Mouse (Mus musculus) megakaryocyte, adult 5-6 weeks (primary cell): ENCODE measurements around the gene Rpl4. TPM values are rescaled to one million over a fixed set of nuclear protein-coding genes. Genes with fewer than 3 reads are reported as not detected.
"Not testable (repeated sequence)": the region's sequence is repeated elsewhere in the genome, so short reads cannot be mapped to it uniquely, and the experiment has no call there.

ENCODE experiments used
- ATAC-seq: 2 replicates; pipeline ENCODE4 v1.8.0; 2016; ENCODE audit warnings: mild to moderate bottlenecking, inconsistent platforms; ENCODE audit not compliant: poor library complexity, severe bottlenecking
- total RNA-seq, 2 experiments: library from RNA; stranded (forward) in 1 of 2; stranded (reverse) in 1 of 2; fragments of 153-499, 151-499 nt in 1 of 2; fragments of 221-1000, 200-1000 nt in 1 of 2; gene quantifications; 2 replicates each; pipeline versions ENCODE4 v1.2.3 to v1.2.4; 2015 to 2017

Rpl4 gene
- total RNA-seq (2015) (2,055 and 2,225 TPM in 2 replicates), total RNA-seq (2017) (1,695 and 1,727 TPM in 2 replicates)

DNA sequence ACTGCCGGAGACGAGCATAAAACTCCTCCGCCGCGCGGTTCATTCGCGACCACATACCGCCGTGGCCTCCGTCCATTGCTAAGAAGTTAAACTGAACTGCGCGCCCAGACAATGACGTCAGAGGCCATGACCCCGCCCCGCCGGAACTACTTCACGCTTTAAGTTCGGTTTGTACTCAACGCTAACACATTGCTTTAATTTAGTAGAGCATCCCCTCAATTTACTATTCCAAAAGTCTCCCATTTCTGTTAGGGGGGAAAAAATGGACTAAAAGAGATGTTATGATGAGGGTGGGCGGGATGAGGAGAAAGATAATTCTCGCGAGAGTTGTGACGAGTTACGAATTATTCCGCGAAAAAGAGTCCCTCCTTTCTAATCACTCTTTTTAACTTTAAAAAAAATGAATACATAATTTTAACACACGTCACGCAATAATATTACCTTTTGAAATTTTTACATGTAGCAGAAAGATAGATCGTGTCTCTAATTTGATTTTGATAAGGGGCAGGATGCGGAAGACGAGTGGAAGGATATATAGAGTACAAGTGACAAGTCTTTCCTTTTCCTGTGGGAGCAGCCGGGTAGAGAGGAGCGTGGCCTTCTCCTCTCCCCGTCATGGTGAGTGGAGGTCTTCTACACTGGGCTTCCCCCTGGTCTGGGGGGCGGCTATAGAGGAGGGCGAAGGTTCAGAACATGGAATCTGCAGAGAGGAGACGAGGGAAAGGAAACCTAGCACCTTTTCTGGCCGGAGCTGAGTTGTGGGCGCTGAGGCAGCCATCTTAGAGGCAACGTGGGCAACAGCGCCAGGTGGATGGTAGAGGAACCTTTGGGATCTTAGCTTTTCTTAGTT is at the start of gene Rpl4, which contains the start of gene Zwilch:
Rpl4 (plus strand) TSS at position 560 of the 850 bp plus-strand sequence.
Zwilch (minus strand) TSS at position 289 of the 850 bp plus-strand sequence.
- ATAC-seq: peak; percentile 90

DNA sequence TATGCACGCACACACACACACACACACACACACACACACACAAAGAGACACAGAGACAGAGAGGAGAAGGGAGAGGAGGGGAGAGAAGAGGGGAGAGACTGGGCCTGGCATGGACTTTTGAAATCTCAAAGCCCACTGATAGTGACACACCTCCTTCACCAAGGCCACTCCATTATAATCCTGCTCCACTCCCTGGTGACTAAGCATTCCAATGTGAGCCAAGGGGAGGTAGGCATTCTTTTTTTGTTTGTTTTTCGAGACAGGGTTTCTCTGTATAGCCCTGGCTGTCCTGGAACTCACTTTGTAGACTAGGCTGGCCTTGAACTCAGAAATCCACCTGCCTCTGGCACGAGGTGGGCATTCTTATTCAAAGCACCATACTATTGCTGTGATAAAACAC is 48.3 kb upstream of the Rpl4 start:
- ATAC-seq: not testable (repeated sequence)

DNA sequence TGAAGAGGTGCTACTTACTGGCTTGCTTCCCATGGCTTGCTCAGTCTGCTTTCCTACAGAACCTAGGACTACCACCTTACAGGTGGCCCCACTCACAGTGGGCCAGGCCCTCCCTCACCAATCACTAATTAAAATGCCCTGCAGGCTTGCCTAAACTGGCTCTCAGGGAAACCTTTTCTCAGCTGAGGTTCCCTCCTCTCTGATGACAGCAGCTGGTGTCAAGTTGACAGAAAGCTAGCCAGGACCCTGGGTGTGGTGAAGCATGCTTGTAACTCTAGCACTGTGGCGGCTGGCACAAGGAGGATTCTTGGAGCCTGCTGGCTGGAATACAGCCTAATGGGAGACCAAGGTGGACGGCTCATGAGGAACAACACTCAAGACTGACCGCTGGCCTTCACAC is 47.9 kb upstream of the Rpl4 start:
- ATAC-seq: no peak

DNA sequence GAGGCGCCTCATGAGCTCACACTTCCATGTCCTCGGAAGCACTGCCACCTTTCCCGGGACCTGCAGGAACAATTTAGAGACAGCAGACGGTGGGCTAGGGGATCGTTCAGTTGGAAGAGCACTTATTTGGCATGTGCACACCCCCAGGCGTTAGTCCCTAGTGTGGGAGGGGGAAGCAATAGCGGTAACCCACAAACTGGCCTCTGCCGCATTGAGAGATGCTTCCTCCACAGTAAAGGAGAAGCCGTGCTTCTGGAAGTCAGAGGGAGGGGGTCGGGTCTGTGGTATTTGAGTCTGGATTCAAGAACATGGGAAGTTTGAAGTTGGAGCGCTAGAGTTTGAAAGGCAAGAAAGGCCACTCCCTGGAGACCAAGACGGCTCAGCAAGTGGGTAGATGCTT is 47.1 kb upstream of the Rpl4 start:
- ATAC-seq: no peak

DNA sequence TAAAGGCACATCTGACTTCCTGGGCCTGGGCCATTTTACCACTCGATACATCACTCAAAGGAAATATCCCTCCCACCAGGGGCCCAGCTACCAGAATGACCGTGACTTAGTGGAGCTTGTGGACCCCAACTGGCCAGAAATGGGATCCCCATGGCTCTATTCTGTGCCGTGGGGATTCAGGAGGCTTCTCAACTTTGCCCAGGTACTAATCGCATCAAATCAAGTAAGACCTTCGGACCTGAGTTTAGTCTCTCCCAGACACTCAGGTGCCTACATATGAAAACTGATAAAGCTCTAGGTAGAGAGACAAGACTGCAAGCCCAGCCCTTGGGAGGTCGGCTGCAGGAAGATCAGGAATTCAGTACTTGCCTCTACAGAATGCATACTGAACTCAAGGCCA is 41.6 kb upstream of the Rpl4 start:
- ATAC-seq: no peak

DNA sequence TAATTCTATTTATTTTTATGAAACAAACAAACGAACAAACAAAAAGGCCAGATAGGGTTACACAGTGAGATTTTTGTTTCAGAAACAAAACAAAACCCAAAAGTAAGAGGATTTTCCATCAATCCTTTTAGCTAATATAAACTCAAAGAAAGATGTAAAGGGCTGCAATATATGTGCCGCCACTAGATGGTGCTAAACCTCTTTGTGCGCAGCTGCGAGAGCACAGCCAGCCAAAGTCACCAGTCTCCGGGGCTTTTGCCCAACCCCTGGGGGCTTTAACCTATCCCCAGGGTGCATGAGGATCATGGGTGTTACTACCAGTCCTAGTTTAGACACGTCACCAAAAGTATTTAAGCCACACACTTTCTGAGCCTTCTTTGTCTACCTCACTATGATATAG is 34.3 kb upstream of the Rpl4 start:
- ATAC-seq: not testable (repeated sequence)

DNA sequence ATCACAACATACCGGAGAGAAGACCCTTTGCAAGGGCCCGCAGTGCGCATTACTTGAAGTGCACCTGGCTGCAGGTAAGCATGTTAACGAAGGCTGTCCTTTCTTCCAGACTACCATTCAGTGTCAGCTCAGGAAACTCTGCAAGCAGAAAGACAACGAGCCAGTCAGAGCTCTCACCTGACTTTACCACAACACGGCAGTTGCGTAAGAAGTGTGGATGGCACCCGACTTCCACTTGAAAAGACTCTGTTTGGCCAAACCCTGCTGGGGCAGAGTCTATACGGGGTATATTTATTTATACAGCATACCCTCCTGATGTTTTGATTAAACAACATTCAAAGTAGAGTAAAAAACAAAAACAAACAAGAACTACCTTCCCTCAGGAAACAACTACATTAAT is 33.3 kb upstream of the Rpl4 start:
- peak; percentile 35; the same call in 1 of the 2 replicates for ATAC-seq

DNA sequence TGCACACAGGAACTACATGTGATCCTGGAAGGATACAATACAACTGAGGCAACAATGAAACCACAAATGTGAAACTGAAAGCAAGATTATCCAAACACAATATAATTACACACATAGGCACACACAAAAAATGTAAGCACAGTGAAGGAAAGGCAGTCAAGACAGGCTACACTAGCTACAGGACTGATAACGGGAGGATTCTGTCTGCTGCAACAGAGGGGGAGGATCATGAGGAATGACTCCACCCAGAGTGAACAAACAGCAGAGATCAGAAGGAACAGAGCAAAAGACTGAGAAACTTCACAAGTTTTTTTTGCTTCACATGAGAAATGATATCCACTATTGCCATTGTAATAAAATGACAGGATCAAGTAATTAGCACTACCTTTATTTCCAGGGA is 16.5 kb upstream of the Rpl4 start:
- no peak for ATAC-seq

DNA sequence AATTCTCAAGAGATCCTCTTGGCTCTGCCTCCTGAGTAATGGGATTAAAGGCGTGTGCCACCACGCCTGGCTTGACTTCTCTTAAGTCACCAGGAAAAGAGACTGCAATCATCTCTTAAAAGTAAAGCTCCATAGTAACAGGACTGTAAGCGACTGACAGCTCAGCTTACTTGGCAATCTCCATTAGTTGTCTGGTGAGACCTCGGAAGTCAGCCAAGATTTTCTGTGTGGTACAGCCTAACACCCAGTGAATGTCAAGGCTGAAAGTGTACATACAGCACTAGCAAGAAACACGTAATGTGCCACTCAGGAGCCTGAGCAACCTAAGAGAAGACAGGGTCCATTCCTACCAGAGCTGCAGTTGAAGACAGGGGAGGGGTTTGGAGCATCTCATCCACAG is 12.7 kb upstream of the Rpl4 start:
- no peak for ATAC-seq

DNA sequence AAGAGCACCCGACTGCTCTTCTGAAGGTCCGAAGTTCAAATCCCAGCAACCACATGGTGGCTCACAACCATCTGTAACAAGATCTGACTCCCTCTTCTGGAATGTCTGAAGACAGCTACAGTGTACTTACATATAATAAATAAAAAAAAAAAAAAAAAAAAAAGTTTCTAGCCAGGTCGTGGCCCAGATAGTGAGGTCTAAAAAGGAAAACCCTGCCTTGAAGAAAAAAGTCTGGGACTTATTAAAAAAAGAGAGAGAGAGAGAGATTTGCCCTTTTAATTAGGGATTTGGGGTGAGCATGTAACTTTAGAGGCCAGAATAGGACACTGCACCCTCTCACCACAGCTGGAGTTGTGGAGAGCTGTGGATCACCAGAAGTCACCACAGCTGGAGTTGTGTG is 3.2 kb upstream of the Rpl4 start:
- ATAC-seq: not testable (repeated sequence)

DNA sequence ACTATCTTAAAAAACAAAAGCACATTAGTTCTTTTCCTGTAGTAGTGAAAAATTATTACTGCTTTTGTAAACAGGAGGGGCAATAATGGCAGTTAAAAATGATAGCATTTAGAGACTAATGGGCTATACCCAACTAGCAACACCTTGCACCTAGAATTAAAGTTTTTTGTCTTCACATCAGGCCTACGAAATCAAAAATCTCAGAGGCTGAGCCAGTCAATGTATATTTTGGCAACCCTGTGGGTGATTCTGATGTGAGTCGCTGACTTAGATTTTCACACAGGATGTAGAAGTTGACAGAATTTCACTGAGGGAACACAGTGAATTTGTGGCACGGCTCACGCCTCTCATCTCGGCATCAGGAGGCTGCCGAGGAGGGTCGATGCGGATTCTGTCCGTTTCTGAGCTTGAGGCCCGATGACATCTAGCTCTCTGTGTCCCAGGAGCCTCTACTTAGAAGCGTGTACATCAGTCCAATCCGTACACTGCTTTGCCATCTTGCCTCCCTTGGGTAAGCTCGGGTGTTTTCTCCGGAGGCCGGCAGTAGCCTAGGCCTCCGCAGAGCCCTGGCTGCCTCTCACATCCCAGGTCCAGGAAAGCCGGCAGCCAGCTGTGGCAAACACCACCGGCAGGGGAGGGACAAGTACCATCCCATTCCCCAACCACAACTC is 895 bp upstream of the Rpl4 start:
- ATAC-seq: no peak

DNA sequence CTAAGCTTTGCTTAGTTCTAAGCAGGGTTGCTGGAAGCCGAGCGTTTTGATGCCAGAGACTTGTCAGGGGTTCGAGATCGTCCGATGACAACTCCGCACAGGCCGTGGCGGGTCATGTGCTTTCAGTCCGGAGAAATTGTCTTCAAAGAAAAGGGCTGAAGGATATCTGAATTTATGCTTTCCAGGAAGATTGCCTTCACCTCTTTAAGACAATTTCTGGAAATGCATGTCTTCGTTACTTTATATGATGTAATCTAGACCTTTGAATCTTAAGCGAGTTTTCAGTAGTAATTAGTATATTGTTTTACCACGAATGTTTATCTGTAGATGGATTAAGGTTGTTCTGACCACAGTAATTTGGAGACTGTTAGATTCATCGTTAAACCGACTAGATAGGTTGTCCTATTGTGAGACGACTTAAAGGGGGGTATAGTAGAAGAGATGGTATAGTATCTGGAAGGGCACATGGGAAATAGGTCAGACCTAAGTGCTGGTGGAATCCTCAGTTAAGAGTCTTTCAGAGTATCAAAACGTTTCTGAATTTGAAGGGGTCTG is 568 bp downstream of the Rpl4 start:
- ATAC-seq: no peak

DNA sequence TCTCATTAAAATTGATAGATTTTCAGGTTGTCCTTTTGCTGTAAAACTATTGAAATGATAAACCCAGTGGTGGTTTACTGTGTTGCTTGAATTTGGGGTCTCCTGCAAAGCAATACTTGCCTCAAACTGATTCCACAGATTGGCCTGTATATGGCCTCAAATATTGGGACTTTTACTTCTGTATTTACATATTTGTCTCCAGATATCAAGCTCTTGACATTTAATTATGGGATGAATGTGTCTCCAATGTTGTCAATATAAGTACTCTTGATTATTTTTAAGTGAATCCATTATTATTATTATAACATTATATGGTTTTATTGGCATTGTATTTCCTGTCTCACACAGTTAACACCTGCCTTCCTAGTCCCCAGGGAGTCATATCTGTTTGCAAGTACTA is 1.2 kb downstream of the Rpl4 start:
- no peak for ATAC-seq

DNA sequence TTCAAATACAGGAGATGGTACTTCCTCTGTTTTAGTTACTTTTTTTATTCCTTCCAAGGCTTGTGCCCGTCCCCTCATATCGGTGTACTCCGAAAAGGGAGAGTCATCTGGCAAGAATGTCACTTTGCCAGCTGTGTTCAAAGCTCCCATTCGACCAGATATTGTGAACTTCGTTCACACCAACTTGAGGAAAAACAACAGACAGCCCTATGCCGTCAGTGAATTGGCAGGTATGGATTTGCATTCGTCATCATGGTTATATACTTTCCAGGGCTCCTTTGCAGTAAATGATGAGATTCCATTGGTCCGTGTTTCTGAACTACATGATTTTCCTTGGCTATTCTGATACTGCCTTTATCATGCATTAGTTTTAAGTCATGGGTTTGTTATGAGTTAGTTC is 1.6 kb downstream of the Rpl4 start:
- no peak for ATAC-seq

DNA sequence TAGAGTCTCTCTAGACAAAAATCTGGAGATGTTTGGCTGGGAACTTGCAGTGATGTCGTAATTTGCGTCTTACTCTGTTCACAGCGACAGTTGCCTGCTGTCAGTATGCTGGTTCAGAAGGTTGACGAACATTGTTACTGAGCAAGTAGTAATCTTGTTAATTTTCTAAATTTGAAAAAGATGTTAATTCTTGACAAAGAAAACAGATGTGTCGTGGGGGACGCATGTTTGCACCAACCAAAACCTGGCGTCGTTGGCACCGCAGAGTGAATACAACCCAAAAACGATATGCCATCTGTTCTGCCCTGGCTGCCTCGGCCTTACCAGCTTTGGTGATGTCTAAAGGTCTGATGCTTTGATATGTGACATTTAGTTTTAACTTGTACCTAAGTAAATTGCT is 2.2 kb downstream of the Rpl4 start:
- no peak for ATAC-seq

DNA sequence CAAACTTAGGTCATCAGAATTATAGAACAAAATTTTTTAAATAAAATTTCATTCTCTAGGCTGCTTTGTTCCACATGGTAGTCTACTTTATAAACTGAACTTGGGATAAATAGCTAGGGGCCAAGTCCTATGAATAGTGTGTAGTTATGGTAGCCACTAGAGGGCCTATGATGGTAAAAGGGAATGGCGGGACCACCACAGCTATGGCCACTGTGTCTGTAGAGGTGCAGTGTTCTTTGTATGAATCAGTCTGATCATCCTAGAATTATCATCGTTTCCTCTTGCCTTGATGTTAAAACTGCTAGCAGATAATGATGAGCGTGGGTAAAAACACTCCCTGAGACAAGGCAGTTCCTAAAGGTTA is 5.4 kb downstream of the Rpl4 start:
- ATAC-seq: no peak

DNA sequence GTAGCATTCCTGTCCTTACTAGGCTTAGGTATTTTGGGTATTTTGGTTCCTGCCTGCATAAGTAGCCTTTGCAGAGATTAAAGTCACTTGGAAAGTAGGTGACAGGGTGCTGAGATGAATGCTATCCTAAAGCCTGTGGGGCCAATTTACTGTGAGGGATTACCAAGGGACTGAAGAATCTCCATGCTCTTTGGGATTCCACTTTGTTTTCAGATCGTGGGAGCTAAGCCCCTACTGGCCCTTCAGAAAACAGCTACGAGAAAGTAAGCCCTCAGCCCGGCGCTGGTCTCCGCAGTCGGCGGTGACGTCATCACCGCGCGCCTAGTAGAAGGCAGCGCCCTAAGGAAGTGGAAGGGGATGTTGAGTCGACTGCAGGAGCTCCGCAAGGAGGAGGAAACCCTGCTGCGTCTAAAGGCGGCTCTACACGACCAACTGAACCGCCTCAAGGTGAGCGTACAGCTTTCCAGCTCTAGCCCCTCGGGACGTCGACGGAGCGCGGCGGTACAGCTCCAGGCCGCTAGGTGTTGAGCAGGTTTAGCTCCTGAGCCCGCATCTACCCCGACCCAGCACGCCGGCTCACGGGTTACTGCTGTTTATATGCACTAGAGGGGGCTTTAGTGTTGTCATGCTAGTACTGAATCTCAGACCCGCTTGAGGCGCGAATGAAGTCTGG is 5.9 kb downstream of the Rpl4 start, which contains the start of gene Snapc5:
Snapc5 (plus strand) TSS at position 301 of the 673 bp plus-strand sequence.
- ATAC-seq: peak; percentile 95

DNA sequence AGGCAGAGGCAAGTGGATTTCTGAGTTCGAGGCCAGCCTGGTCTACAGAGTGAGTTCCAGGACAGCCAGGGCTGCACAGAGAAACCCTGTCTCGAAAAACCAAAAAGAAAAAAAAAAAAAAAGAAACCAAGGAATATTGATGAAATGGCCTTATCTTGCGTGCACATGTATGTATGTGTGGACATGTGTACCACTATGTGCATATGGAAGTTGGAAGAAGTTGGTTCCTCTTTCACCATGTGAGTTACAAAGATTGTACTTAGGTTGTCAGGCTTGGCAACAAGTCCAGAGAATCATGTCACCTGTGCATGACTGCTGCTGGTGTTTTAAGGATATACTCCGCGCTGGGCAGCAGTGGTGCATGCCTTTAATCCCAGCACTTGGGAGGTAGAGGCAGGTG is 10.1 kb downstream of the Rpl4 start:
- ATAC-seq: not testable (repeated sequence)

DNA sequence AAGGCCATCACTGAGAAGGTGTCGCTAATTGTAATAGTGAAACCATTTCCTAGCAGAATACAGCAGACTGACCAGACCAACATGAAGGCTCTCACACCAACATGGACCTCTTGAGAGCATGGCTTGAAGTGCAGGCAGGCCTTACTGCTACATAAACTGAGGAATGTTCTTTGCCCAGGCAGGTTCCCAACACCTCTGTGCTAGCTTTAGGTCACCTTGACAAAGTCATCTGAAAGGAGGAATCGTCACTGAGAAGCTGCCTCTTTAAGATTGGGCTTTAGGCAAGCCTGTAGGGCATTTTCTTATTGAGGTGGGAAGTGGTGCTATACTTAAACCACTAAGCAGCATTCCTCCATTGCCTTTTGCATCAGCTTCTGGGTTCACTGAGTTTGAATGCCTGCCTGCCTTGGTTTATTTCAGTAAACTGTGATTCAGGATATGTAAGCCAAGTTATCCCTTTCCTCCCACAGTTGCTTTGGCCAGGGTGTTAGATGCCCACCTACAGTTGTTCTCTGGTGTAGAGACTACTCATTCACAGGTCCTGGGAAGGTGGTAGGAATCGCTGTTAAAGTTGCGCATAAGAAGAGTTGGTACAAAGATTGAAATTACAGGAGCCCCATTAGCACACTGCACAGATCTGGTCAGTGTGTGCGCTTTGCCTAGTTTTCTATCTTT is 11.1 kb downstream of the Rpl4 start:
- no peak for ATAC-seq

DNA sequence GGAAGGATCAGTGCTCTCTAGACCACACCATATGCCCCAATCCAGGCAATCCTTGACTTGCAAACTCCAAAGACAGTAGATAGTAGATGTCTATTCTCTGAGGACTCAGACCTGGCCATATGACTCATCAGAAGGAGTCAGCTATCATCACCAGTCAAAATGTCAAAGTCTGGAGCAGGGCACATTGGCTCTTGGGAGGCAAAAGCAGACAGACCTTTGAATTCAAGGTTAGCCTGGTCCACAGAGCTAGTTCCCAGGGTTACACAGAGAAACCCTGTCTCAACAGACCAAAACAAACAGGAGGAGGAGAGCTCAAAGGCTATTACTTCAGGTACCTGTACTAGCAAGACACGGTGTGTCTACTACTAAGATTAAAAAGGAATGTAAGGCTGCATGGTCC is 20.7 kb downstream of the Rpl4 start:
- no peak for ATAC-seq

DNA sequence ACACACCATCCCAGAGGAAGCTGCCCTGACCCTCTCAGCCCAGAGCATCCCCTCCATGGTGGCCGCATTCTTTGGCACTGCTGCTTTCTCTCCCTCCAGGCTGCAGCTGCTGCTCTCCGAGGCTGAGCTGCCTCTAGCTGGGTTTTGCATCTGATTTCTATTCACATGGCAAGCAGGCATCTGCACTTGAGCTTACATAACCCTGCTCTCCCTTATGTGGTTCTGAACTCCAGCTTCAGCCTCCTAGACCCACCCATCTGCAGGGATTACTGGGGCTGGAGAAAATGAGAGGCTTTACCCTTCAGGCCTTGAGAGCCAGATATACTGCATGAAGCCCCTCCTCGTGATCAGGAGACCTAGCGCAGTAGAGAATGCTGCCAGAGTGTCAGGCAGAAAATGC is 22.4 kb downstream of the Rpl4 start:
- ATAC-seq: no peak
